Mouse (Mus musculus): ENCODE results near the gene Ldlr. TPM values are rescaled to one million over a fixed set of nuclear protein-coding genes. Genes with fewer than 3 reads are reported as not detected.

The Ldlr gene
- polyA plus RNA-seq, 1 experiment from 2014 or later = 57.3 TPM

DNA sequence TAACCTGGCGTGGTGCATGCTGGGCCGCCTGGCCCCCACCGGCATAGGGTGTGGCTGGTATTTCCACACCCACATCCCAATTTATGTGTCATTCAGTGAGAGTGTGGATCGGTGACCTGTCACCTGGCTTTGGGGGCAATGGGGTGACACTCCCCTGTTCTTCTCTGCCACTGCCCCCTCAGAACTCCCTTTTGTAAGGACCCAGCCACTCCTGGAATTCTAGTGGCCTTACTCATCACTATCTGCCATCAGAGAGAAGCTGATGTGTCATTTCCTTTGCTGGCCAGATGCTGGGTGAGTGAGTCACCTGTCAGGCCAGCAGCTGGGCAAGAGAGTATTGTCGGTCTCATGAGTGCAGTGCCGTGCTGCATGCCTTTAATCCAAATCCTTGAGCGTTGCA lies 6.0 kb downstream of the Ldlr start:
- Histone ChIP-seq H3K27me3 (ENCODE audit: low read depth, poor library complexity, severe bottlenecking) (no peaks in the 10 kb centered on the region), H3K4me3 (no peak overlapping the region), H3K27ac (no peak overlapping the region), H3K36me3 (peaks cover 99% of the 10 kb centered on the region), H3K4me1 (peaks cover 22% of the 10 kb centered on the region), H3K9me3 (replicated peaks) (no peaks in the 10 kb centered on the region)
- DNase-seq (ENCODE audit: low spot score) = no peak
- 86% methylated on average over 7 of the region's 7 CpGs for whole genome bisulfite sequencing

DNA sequence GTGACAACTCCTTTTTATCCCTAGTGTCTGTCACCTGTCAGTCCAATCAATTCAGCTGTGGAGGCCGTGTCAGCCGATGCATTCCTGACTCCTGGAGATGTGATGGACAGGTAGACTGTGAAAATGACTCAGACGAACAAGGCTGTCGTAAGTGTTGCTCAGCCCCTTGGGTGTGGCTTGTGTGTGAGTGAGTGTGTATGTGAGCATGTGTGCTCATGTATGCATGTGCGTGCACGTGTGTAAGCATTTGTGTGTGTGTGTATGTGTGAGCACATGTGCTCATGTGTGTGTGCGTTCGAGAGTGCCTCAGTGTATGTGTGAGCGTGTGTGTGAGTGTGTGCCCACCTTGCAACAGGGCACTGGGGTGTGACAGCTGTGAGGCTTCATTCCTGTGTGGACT lies 9.0 kb downstream of the Ldlr start:
- WGBS = 97% methylated on average over 9 of the region's 9 CpGs
- DNase-seq (ENCODE audit: low spot score) = no peak
- peaks cover 99% of the 10 kb centered on the region for H3K36me3 ChIP-seq
- no peak overlapping the region for H3K4me3 ChIP-seq
- H3K27ac ChIP-seq = no peak overlapping the region
- no peaks in the 10 kb centered on the region for H3K9me3 ChIP-seq (replicated peaks)
- no peaks in the 10 kb centered on the region for H3K4me1 ChIP-seq
- H3K27me3 ChIP-seq (ENCODE audit: low read depth, poor library complexity, severe bottlenecking) = no peaks in the 10 kb centered on the region

DNA sequence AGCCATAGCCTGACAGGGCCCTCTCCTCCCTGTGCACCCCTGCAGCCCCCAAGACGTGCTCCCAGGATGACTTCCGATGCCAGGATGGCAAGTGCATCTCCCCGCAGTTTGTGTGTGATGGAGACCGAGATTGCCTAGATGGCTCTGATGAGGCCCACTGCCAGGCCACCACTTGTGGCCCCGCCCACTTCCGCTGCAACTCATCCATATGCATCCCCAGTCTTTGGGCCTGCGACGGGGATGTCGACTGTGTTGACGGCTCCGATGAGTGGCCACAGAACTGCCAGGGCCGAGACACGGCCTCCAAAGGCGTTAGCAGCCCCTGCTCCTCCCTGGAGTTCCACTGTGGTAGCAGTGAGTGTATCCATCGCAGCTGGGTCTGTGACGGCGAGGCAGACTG lies 10.2 kb downstream of the Ldlr start:
- WGBS = 94% methylated on average over 17 of the region's 17 CpGs

DNA sequence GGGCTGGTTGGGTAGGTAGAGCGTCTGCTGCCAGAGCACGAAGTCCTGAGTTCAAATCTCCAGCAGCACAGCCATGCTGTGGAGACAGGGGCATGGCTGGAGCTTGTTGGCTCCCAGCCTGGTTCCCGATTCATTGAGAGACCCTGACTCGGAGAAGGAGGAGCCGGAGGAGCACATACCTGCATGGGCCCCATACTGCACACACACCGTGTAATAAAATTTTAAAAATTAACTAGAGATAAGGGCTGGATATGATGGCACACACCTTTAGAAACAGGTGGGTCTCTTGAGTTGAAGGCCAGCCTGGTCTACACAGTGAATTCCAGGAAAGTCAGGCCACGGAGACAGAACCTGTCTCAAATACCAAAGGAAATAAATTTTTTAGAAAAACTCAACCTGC lies 10.7 kb downstream of the Ldlr start:
- Histone ChIP-seq H3K9me3 (replicated peaks) (no peaks in the 10 kb centered on the region), H3K36me3 (peaks cover 99% of the 10 kb centered on the region), H3K27ac (no peak overlapping the region), H3K4me1 (no peaks in the 10 kb centered on the region), H3K27me3 (ENCODE audit: low read depth, poor library complexity, severe bottlenecking) (no peaks in the 10 kb centered on the region), H3K4me3 (no peak overlapping the region)
- WGBS = 97% methylated on average over 7 of the region's 7 CpGs
- DNase-seq (ENCODE audit: low spot score) = no peak

More for the DNA sequence above, 10.2 kb downstream of the Ldlr start:
- H3K9me3 ChIP-seq (replicated peaks) = no peaks in the 10 kb centered on the region
- no peak for DNase-seq (ENCODE audit: low spot score)
- H3K27ac ChIP-seq = no peak overlapping the region
- no peaks in the 10 kb centered on the region for H3K4me1 ChIP-seq
- H3K27me3 ChIP-seq (ENCODE audit: low read depth, poor library complexity, severe bottlenecking) = no peaks in the 10 kb centered on the region
- H3K36me3 ChIP-seq = peaks cover 99% of the 10 kb centered on the region
- no peak overlapping the region for H3K4me3 ChIP-seq

DNA sequence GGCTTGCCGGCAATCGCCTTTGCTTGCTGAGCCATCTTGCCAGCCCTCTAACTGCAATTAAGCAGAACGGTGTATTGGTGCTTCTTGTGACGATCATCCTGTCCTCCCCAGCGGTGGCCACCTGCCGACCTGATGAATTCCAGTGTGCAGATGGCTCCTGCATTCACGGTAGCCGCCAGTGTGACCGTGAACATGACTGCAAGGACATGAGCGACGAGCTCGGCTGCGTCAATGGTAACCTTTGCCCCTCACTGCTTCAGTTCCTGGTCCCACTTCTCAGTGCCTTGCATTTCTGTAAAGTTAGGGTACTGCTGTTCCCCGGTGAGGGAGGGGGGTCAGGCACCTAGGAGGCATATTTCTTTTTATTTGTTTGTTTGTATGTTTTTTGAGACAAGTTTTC lies 11.8 kb downstream of the Ldlr start:
- Histone ChIP-seq H3K9me3 (replicated peaks) (no peaks in the 10 kb centered on the region), H3K36me3 (peaks cover 100% of the 10 kb centered on the region), H3K4me3 (no peak overlapping the region), H3K27me3 (ENCODE audit: low read depth, poor library complexity, severe bottlenecking) (no peaks in the 10 kb centered on the region), H3K27ac (no peak overlapping the region), H3K4me1 (no peaks in the 10 kb centered on the region)
- no peak for DNase-seq (ENCODE audit: low spot score)
- 94% methylated on average over 14 of the region's 14 CpGs for WGBS

GRCm38 (mm10) chr9:21736580-21736979 lies 13.3 kb downstream of the Ldlr start:
- H3K4me3 ChIP-seq = no peak overlapping the region
- H3K27me3 ChIP-seq (ENCODE audit: low read depth, poor library complexity, severe bottlenecking) = no peaks in the 10 kb centered on the region
- H3K4me1 ChIP-seq = no peaks in the 10 kb centered on the region
- peaks cover 99% of the 10 kb centered on the region for H3K36me3 ChIP-seq
- DNase-seq (ENCODE audit: low spot score) = no peak
- H3K9me3 ChIP-seq (replicated peaks) = no peaks in the 10 kb centered on the region
- WGBS = 94% methylated on average over 3 of the region's 3 CpGs
- no peak overlapping the region for H3K27ac ChIP-seq

DNA sequence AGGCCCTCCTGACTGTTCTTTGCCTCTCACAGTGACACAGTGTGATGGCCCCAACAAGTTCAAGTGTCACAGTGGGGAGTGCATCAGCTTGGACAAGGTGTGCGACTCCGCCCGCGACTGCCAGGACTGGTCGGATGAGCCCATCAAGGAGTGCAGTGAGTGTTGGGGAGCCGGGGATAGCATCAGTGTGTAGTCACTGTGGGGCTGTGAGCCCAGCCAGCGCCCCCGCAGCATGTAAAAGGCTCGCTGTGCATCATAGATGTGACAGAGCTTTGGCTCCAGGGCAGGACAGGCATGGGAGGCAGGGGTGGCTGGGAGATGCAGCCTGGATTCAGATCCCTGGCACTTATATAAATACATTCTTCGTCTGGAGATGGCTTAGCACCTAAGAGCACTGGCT lies 13.9 kb downstream of the Ldlr start:
- WGBS = 96% methylated on average over 10 of the region's 10 CpGs
- H3K36me3 ChIP-seq = peaks cover 99% of the 10 kb centered on the region
- H3K4me3 ChIP-seq = no peak overlapping the region
- DNase-seq (ENCODE audit: low spot score) = no peak
- no peaks in the 10 kb centered on the region for H3K27me3 ChIP-seq (ENCODE audit: low read depth, poor library complexity, severe bottlenecking)
- H3K4me1 ChIP-seq = no peaks in the 10 kb centered on the region
- no peak overlapping the region for H3K27ac ChIP-seq
- no peaks in the 10 kb centered on the region for H3K9me3 ChIP-seq (replicated peaks)

- Histone ChIP-seq H3K27ac (no peak overlapping the region), H3K36me3 (peaks cover 97% of the 10 kb centered on the region), H3K4me1 (no peaks in the 10 kb centered on the region), H3K27me3 (ENCODE audit: low read depth, poor library complexity, severe bottlenecking) (no peaks in the 10 kb centered on the region), H3K4me3 (no peak overlapping the region), H3K9me3 (replicated peaks) (no peaks in the 10 kb centered on the region)
- no peak for DNase-seq (ENCODE audit: low spot score)
- WGBS = 97% methylated on average over 7 of the region's 7 CpGs
Measured at GRCm38 (mm10) chr9:21738776-21739175, 15.5 kb downstream of the Ldlr start.

- DNase-seq (ENCODE audit: low spot score) = no peak
- no peak overlapping the region for H3K4me3 ChIP-seq
- no peaks in the 10 kb centered on the region for H3K4me1 ChIP-seq
- WGBS = 96% methylated on average over 14 of the region's 14 CpGs
- no peaks in the 10 kb centered on the region for H3K9me3 ChIP-seq (replicated peaks)
- peaks cover 97% of the 10 kb centered on the region for H3K36me3 ChIP-seq
- H3K27ac ChIP-seq = no peak overlapping the region
- no peaks in the 10 kb centered on the region for H3K27me3 ChIP-seq (ENCODE audit: low read depth, poor library complexity, severe bottlenecking)
Measured at GRCm38 (mm10) chr9:21740427-21740826, 17.1 kb downstream of the Ldlr start.

- 97% methylated on average over 11 of the region's 11 CpGs for WGBS
- no peak for DNase-seq (ENCODE audit: low spot score)
- Histone ChIP-seq H3K9me3 (replicated peaks) (no peaks in the 10 kb centered on the region), H3K4me3 (no peak overlapping the region), H3K27me3 (ENCODE audit: low read depth, poor library complexity, severe bottlenecking) (no peaks in the 10 kb centered on the region), H3K4me1 (no peaks in the 10 kb centered on the region), H3K27ac (no peak overlapping the region), H3K36me3 (peaks cover 97% of the 10 kb centered on the region)
Measured at GRCm38 (mm10) chr9:21741514-21741913, 18.2 kb downstream of the Ldlr start.

DNA sequence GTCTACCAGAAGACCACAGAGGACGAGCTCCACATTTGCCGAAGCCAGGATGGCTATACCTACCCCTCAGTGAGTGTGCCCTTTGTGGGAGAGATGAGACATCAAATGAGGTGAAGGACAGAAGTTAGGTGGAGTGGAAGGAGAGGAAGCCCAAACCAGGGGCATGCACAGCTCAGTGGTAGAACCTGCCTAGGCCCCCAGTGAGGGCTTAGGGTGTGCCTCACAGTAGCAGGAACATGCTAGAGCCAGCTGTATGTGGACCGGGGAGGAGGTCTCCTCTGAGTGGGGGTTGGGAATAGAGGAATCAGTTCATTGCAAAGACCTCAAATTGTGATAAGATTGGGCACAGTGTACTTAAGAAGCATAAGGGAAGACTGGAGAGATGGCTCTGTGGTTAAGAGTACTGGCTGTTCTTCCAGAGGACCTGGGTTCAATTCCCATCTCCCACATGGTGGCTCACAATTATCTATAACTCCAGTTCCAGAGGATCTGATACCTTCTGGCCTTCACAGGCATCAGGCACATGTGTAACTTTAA lies 24.0 kb downstream of the Ldlr start:
- DNase-seq (ENCODE audit: low spot score) = no peak
- 87% methylated on average over 3 of the region's 3 CpGs for whole genome bisulfite sequencing
- no peak overlapping the region for H3K27ac ChIP-seq
- peaks cover 90% of the 10 kb centered on the region for H3K36me3 ChIP-seq
- H3K4me3 ChIP-seq = no peak overlapping the region
- no peaks in the 10 kb centered on the region for H3K27me3 ChIP-seq (ENCODE audit: low read depth, poor library complexity, severe bottlenecking)
- no peaks in the 10 kb centered on the region for H3K9me3 ChIP-seq (replicated peaks)
- H3K4me1 ChIP-seq = peaks cover 6% of the 10 kb centered on the region

DNA sequence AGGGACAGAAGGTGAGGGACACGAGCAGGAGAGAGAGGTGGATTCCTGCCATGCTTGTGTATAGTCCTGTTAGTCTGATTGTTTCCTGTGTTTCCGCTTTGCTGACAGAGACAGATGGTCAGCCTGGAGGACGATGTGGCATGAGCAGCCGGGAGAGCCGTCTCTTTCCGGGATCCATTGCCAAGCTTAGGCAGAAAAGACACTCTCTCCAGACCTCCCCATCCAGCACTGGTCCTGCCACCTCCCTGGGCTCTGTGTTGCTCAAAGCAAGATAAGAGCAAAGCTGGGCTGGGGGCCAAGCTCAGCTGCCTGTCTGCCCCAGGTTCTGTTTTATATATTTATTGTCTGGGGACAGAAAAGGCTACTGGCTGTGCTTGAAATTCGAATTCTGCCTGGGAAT lies 24.8 kb downstream of the Ldlr start:
- no peaks in the 10 kb centered on the region for H3K9me3 ChIP-seq (replicated peaks)
- H3K36me3 ChIP-seq = peaks cover 83% of the 10 kb centered on the region
- 62% methylated on average over 7 of the region's 7 CpGs for WGBS
- no peak for DNase-seq (ENCODE audit: low spot score)
- H3K4me1 ChIP-seq = peaks cover 13% of the 10 kb centered on the region
- H3K27me3 ChIP-seq (ENCODE audit: low read depth, poor library complexity, severe bottlenecking) = no peaks in the 10 kb centered on the region
- H3K4me3 ChIP-seq = no peak overlapping the region
- no peak overlapping the region for H3K27ac ChIP-seq

- peaks cover 15% of the 10 kb centered on the region for H3K4me1 ChIP-seq
- WGBS = 85% methylated on average over 10 of the region's 10 CpGs
- no peak overlapping the region for H3K27ac ChIP-seq
- no peaks in the 10 kb centered on the region for H3K27me3 ChIP-seq (ENCODE audit: low read depth, poor library complexity, severe bottlenecking)
- no peaks in the 10 kb centered on the region for H3K9me3 ChIP-seq (replicated peaks)
- DNase-seq (ENCODE audit: low spot score) = no peak
- no peak overlapping the region for H3K4me3 ChIP-seq
- peaks cover 81% of the 10 kb centered on the region for H3K36me3 ChIP-seq
Measured at GRCm38 (mm10) chr9:21748491-21748890, 25.2 kb downstream of the Ldlr start.

DNA sequence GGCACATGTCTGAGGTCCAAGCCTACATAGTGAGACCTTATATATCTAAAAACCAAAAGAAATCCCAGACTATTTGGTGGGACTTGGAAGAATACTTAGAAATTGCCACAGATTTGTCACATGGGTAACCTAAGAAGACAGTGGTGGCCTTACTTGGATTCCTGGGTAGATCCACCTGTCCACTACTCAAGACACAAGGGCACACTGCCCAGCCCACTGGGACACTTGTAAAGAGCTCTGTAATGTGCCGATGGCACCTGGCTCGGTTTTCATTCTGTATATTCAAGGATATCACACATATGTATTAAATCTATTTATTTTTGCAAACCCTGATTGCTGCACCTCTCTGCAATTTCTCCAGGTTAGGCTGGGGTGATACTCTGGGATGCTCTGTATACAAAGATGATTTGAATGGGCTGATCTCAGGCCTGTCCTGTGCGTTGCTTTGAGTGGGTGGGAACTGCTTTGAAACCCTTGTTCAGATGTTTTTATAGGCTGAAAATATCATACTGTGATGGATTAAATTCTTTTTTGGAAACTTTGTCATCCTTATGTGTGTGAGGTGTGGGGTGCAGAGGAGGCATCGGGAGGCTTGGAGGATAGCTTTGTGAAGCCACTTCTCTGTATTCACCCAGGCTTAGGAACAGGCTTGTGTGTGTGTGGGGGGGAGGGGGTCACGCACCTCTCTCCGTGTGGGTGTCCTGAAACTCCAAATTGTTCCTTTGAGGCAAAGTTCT lies 26.3 kb downstream of the Ldlr start:
- H3K36me3 ChIP-seq = peaks cover 81% of the 10 kb centered on the region
- no peaks in the 10 kb centered on the region for H3K27me3 ChIP-seq (ENCODE audit: low read depth, poor library complexity, severe bottlenecking)
- no peaks in the 10 kb centered on the region for H3K9me3 ChIP-seq (replicated peaks)
- 91% methylated on average over 6 of the region's 6 CpGs for whole genome bisulfite sequencing
- no peak overlapping the region for H3K4me3 ChIP-seq
- no peak for DNase-seq (ENCODE audit: low spot score)
- H3K27ac ChIP-seq = no peak overlapping the region
- peaks cover 15% of the 10 kb centered on the region for H3K4me1 ChIP-seq
